Mouse (Mus musculus): ENCODE measurements at regions not wholly inside any gene's neighbourhood (a gene's known extent, or its start where the extent isn't known, plus 50 kb on each side); places are given as distances from the start of the nearest gene placed in this dataset.

DNA sequence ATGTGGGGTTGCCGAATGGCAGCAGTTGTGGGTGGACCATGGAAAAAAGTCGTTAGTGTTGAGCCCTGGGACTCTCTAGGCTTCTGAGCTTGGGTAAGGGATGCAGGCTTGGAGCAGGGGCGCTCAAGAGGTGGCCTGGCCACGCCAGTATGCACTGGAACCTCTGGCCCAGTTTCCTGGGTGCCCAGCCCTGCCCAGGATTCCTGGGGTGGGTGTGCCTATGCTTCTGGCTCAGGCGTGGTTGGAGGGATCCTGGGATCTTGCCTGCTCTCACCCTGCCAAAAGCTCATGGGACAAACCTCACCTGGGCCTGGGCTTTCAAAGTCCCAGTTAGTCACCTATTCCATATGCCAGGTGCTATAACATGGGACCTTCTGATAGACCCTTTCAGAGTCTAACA is 49.9 kb upstream of the Ppara start:
- TF ChIP-seq GATA1 (IDR thresholded peaks at IDR 0.05; ENCODE audit: borderline replicate concordance, low read length) = no peak
- no peak for TF ChIP-seq FLI1 (IDR thresholded peaks at IDR 0.05; ENCODE audit: low read length)
